Mouse (Mus musculus): ENCODE results near the gene Hsd17b12. TPM values are rescaled to one million over a fixed set of nuclear protein-coding genes. Genes with fewer than 3 reads are reported as not detected.

The Hsd17b12 gene
- polyA plus RNA-seq, 1 experiment from 2014 or later: 68.3 TPM

DNA sequence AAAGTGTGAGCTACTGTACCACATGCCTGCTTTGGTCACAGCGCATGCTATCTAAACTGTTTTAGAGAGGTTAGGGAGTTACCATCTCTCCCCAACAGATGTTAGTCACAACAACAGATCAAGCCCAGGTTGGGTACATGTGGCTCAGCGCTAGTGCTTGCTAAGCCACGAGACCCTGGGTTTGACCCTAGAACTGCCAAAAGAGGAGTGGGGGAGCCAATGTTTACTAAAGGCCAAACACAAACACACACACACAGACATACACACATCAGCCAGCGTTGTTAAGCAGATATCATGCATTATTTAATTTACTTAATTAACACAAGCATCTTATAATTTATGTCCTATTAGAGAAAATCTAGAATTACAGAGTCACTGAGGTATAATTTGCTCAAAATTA is 155.8 kb downstream of the Hsd17b12 start:
- WGBS (ENCODE audit: insufficient replicate concordance): 71% methylated on average over 4 of the region's 4 CpGs
- peaks cover 80% of the 10 kb centered on the region for H3K36me3 ChIP-seq (replicated peaks)

DNA sequence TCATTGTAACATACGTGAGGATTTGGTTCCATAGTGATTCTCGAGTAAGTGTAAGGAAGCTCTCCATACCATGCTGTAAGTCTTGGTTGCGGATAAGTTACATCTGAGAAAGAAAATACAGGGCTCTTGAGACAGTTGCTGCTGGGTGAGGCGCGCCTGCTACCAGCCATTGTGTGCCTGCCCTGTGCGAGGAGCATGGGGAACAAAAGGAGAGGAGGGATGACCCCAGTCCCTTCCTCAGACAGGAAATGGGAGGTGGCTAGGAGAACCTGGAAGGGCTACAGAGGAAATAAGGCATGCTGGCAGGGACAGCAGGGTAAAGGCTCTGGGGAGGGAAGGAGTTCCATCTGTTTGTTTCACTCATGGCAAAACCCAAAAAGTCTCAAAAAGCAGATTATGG is 156.4 kb downstream of the Hsd17b12 start:
- no peaks in the 10 kb centered on the region for H3K27me3 ChIP-seq
- ATAC-seq (ENCODE audit: insufficient read depth): no peak
- H3K4me2 ChIP-seq: no peak overlapping the region
- WGBS (ENCODE audit: insufficient replicate concordance): 76% methylated on average over 6 of the region's 6 CpGs
- H3K9me3 ChIP-seq (replicated peaks): no peaks in the 10 kb centered on the region
- peaks cover 77% of the 10 kb centered on the region for H3K36me3 ChIP-seq (replicated peaks)
- no peaks in the 10 kb centered on the region for H3K4me1 ChIP-seq (replicated peaks)
- no peak overlapping the region for H3K9ac ChIP-seq
- H3K4me3 ChIP-seq (replicated peaks): no peak overlapping the region
- H3K27ac ChIP-seq (replicated peaks): no peak overlapping the region

More for the DNA sequence above, 155.8 kb downstream of the Hsd17b12 start:
- no peak for ATAC-seq (ENCODE audit: insufficient read depth)
- no peak overlapping the region for H3K4me3 ChIP-seq (replicated peaks)
- no peak overlapping the region for H3K9ac ChIP-seq
- H3K27me3 ChIP-seq: no peaks in the 10 kb centered on the region
- H3K4me1 ChIP-seq (replicated peaks): no peaks in the 10 kb centered on the region
- H3K9me3 ChIP-seq (replicated peaks): no peaks in the 10 kb centered on the region
- H3K4me2 ChIP-seq: no peak overlapping the region
- H3K27ac ChIP-seq (replicated peaks): no peak overlapping the region

DNA sequence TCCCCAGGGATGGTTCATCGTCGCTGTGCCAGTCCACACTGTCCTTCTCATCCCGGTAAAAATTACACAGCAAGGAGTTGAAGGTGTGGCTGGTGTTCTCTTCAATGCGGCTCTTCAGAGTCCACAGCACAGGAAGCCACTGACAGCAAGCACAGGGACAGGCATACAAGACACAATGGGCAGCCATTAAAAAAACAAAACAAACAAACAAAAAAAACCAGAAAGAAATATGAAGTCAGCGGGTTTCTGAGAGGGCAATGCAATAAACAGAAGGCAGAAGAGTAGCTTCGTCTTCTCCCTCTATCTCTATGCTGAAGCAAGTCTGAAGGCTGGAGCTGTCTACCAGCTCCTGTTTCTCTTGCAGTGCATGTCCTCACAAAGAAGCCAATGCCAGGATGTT is 161.5 kb downstream of the Hsd17b12 start, which contains the start of gene Gm27027:
TSS of gene Gm27027 (minus strand) at position 101 of the 400 bp plus-strand sequence.
- no peaks in the 10 kb centered on the region for H3K27me3 ChIP-seq
- no peak within 1 kb of the TSS for H3K4me3 ChIP-seq (replicated peaks)
- H3K36me3 ChIP-seq (replicated peaks): peaks cover 84% of the 10 kb centered on the region
- H3K4me1 ChIP-seq (replicated peaks): no peaks in the 10 kb centered on the region
- H3K4me2 ChIP-seq: no peak within 1 kb of the TSS
- H3K27ac ChIP-seq (replicated peaks): no peak within 1 kb of the TSS
- 78% methylated on average over 6 of the region's 6 CpGs for WGBS (ENCODE audit: insufficient replicate concordance)
- no peak for ATAC-seq (ENCODE audit: insufficient read depth)
- H3K9ac ChIP-seq: no peak within 1 kb of the TSS
- no peaks in the 10 kb centered on the region for H3K9me3 ChIP-seq (replicated peaks)

DNA sequence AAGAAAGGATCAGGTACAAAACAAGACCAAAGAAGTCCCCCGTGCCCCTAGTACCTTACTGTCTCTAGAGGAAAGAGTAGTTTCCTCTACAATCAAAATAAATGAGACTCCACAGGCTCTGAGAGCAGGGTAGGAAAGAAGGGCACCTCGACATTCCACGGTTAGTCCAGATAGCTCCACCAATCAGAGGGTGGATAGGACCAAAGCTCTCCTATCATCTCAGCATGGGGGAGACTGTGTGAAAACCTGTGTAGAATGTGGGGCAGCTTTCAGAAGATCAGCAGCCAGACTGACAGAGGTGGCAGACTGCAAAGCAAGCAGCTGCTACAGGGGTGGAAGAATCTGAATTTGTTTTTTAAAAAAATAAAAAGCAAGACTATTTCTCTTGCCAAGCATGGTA is 165.0 kb downstream of the Hsd17b12 start:
- H3K9me3 ChIP-seq (replicated peaks): no peaks in the 10 kb centered on the region
- peaks cover 83% of the 10 kb centered on the region for H3K36me3 ChIP-seq (replicated peaks)
- no peak for ATAC-seq (ENCODE audit: insufficient read depth)
- no peak overlapping the region for H3K4me2 ChIP-seq
- no peak overlapping the region for H3K27ac ChIP-seq (replicated peaks)
- H3K27me3 ChIP-seq: no peaks in the 10 kb centered on the region
- WGBS (ENCODE audit: insufficient replicate concordance): 59% methylated on average over 3 of the region's 3 CpGs
- H3K4me1 ChIP-seq (replicated peaks): no peaks in the 10 kb centered on the region
- H3K4me3 ChIP-seq (replicated peaks): no peak overlapping the region
- no peak overlapping the region for H3K9ac ChIP-seq

DNA sequence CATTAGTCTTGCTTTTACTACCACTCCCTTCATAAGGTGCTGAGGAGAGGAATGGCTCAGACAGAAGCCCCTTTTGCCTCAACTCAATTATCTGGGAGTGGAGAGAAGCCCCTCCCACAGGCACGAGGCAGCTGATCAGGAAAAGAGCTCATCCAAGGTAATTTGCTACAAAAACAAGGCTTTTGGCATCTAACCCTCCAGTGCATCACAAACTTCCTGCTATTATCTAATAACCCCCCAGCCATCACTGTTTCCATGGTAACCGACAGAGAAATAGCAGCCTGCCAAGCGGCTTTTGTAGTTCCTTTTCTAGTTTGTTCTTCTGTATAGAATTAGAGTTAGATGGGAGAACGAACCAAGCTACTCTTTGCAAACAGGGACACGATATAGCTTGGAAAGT is 165.5 kb downstream of the Hsd17b12 start:
- 56% methylated on average over 5 of the region's 5 CpGs for WGBS (ENCODE audit: insufficient replicate concordance)
- no peak overlapping the region for H3K4me2 ChIP-seq
- peaks cover 79% of the 10 kb centered on the region for H3K36me3 ChIP-seq (replicated peaks)
- no peak overlapping the region for H3K4me3 ChIP-seq (replicated peaks)
- 0 out of 2 replicates have a peak overlapping the region, but pooled peaks have one; percentile 1 for H3K27ac ChIP-seq (replicated peaks)
- H3K9me3 ChIP-seq (replicated peaks): no peaks in the 10 kb centered on the region
- H3K4me1 ChIP-seq (replicated peaks): no peaks in the 10 kb centered on the region
- H3K9ac ChIP-seq: no peak overlapping the region
- H3K27me3 ChIP-seq: no peaks in the 10 kb centered on the region
- ATAC-seq (ENCODE audit: insufficient read depth): no peak

DNA sequence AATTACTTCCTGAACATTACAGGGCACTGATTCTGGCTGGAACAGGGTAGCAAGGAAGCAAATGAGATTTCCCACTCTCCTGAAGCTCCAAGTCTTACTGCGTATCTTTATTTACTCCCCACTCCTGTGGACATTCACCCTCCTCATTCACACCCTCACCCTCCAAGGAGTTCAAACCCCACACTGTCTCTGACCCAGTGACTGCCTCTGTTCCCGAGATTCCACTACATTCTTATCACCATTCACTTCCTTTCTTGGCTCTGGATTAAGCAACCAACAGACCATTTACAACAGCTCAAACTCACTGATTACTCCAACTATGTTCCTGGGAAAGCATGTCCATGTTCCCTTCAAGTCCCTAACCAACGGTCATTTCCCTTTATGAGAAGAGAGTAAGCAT is 166.4 kb downstream of the Hsd17b12 start:
- Histone ChIP-seq H3K27ac (replicated peaks) (no peak overlapping the region), H3K27me3 (no peaks in the 10 kb centered on the region), H3K4me3 (replicated peaks) (no peak overlapping the region), H3K9me3 (replicated peaks) (no peaks in the 10 kb centered on the region), H3K4me1 (replicated peaks) (no peaks in the 10 kb centered on the region), H3K4me2 (no peak overlapping the region), H3K36me3 (replicated peaks) (peaks cover 76% of the 10 kb centered on the region), H3K9ac (no peak overlapping the region)
- ATAC-seq (ENCODE audit: insufficient read depth): no peak
- 69% methylated on average over 3 of the region's 3 CpGs for WGBS (ENCODE audit: insufficient replicate concordance)

DNA sequence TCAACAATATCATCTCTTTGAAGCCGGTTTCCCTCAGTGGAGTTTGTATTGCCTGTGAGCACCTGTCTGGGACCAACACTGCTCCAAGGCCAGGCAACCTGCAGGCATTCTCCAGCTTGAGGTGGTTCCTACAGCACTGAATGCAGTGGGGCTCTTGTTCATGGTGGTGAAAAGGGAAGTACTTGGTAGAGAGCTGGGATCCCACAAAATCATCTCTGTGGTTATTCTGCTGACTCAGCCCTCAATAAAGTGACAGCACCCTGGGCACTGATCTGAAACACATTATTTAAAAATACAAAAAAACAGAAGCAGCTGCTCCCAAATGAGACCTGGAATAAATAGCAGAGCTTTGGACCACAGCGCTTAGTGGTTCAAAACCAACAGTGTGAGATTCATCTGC is 169.3 kb downstream of the Hsd17b12 start:
- H3K4me2 ChIP-seq: no peak overlapping the region
- ATAC-seq (ENCODE audit: insufficient read depth): no peak
- H3K27ac ChIP-seq (replicated peaks): no peak overlapping the region
- no peaks in the 10 kb centered on the region for H3K27me3 ChIP-seq
- no peak overlapping the region for H3K4me3 ChIP-seq (replicated peaks)
- 78% methylated on average over 2 of the region's 2 CpGs for WGBS (ENCODE audit: insufficient replicate concordance)
- H3K4me1 ChIP-seq (replicated peaks): no peaks in the 10 kb centered on the region
- H3K9ac ChIP-seq: no peak overlapping the region
- H3K36me3 ChIP-seq (replicated peaks): peaks cover 62% of the 10 kb centered on the region
- H3K9me3 ChIP-seq (replicated peaks): no peaks in the 10 kb centered on the region

Small RNAs within 50 kb of the gene (microRNA-seq; reads per million reads assigned to microRNA genes)
- not detected for gene Gm23630

Other genes with a start within 250 kb of the Hsd17b12 start
- gene Gm13889, start 200.8 kb downstream of the Hsd17b12 start, polyA plus RNA-seq (2015; fragmentation: Nextera tagmentation; extraction: Ambion mirVana): 1.8 and 2.1 TPM in 2 replicates
- not detected in 2 replicates for gene Gm27027, start 161.6 kb downstream of the Hsd17b12 start, polyA plus RNA-seq (2015; fragmentation: Nextera tagmentation; extraction: Ambion mirVana)
- 29.4 and 32.2 TPM in 2 replicates for gene Alkbh3, start 147.2 kb downstream of the Hsd17b12 start, polyA plus RNA-seq (2015; fragmentation: Nextera tagmentation; extraction: Ambion mirVana)
- gene Ttc17, start 248.7 kb upstream of the Hsd17b12 start, polyA plus RNA-seq (2015; fragmentation: Nextera tagmentation; extraction: Ambion mirVana): 6.2 and 6.7 TPM in 2 replicates